Mouse (Mus musculus): ENCODE results near the gene Cd83. TPM values are rescaled to one million over a fixed set of nuclear protein-coding genes. Genes with fewer than 3 reads are reported as not detected.

The Cd83 gene
- polyA plus RNA-seq, 1 experiment from 2014 or later: 3.0 TPM

- H3K9me3 ChIP-seq: no peaks in the 10 kb centered on the region
- 79% methylated on average over 8 of the region's 8 CpGs for WGBS
- no peak overlapping the region for H3K27ac ChIP-seq
- DNase-seq (ENCODE audit: low spot score): no peak
- no peaks in the 10 kb centered on the region for H3K36me3 ChIP-seq
- no peaks in the 10 kb centered on the region; the same call in 1 of the 2 replicates for H3K4me1 ChIP-seq
- no peaks in the 10 kb centered on the region for H3K27me3 ChIP-seq (ENCODE audit: insufficient read depth, poor library complexity, severe bottlenecking)
- H3K4me3 ChIP-seq: no peak overlapping the region
These were observed 18.0 kb downstream of the Cd83 start for GRCm38 (mm10) chr13:43802361-43803137.

DNA sequence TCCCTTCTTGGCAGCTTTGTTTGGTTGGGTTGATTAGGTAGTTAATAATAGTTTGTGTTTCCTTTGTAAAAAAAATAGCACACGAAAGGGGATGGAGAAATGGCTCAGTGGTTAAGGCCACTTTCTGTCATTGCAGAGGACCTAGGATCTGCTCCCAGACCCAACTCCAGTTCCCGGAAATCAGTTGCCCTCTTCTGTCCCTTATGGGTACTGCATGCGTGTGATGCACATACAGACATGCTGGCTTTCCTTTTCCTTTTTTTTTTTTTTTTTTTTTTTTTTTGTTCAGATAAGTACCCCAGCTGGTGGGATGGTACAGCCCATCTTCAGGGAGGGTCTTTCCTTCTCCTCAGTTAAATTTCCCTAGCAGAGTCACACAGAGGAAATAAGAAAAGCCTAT, 20.1 kb downstream of the Cd83 start:
- no peaks in the 10 kb centered on the region for H3K9me3 ChIP-seq
- no peaks in the 10 kb centered on the region; the same call in 1 of the 2 replicates for H3K4me1 ChIP-seq
- no peak overlapping the region for H3K4me3 ChIP-seq
- H3K36me3 ChIP-seq: no peaks in the 10 kb centered on the region
- H3K27me3 ChIP-seq (ENCODE audit: insufficient read depth, poor library complexity, severe bottlenecking): no peaks in the 10 kb centered on the region
- H3K27ac ChIP-seq: no peak overlapping the region
- 91% methylated on average over 3 of the region's 3 CpGs for WGBS
- no peak for DNase-seq (ENCODE audit: low spot score)

- 0 out of 2 replicates have a peak, but pooled peaks cover 4% of the 10 kb centered on the region for H3K27me3 ChIP-seq (ENCODE audit: insufficient read depth, poor library complexity, severe bottlenecking)
- H3K27ac ChIP-seq: no peak overlapping the region
- H3K4me1 ChIP-seq: no peaks in the 10 kb centered on the region; the same call in 1 of the 2 replicates
- no peaks in the 10 kb centered on the region for H3K36me3 ChIP-seq
- 82% methylated on average over 5 of the region's 5 CpGs for WGBS
- no peaks in the 10 kb centered on the region for H3K9me3 ChIP-seq
- no peak overlapping the region for H3K4me3 ChIP-seq
- DNase-seq (ENCODE audit: low spot score): no peak
These were observed 20.7 kb downstream of the Cd83 start for GRCm38 (mm10) chr13:43805159-43805758.

DNA sequence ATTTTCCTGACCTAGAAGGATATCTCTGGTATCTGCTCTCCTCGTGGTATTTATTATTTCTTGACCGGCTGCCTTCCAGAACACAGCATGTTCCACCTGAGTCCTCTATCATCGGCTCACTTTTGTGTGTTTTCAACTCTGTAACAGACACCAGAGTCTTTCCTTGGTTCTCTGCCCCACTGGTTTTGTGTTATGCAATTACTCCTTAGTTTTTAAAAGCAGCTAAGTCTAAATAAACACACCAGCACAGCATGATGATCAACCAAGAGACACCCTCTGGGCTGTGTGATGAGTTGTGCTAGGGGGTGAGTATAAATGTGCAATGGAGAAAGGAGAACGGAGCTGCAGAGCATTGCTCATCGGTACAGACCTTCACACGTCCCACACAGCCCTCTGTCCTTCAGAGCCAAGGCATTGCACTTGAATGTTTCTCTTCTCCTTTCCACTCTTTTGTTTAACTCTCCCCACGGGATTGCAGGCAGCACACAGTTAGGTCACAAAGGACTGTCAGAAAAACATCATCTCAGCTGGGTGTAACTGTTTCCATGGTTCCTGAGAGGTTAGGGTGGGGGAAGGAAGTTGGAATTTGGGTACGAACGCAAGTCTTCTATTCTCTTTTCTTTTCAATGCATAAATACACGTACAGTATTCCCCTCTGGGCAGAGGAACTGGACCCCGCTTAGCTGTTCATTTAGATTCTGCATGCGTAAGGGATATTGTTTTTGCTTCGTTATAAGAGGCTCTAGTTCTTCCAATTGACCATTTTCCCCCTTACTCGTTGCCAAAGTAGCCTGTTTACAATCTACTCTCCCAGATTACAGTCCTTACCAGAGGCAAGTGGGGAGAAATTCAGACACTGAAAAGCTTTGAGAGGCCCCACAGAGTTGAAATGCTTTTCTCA, 22.0 kb downstream of the Cd83 start:
- Histone ChIP-seq H3K27me3 (ENCODE audit: insufficient read depth, poor library complexity, severe bottlenecking) (0 out of 2 replicates have a peak, but pooled peaks cover 4% of the 10 kb centered on the region), H3K36me3 (no peaks in the 10 kb centered on the region), H3K27ac (no peak overlapping the region), H3K4me3 (no peak overlapping the region), H3K9me3 (no peaks in the 10 kb centered on the region), H3K4me1 (no peaks in the 10 kb centered on the region; the same call in 1 of the 2 replicates)
- DNase-seq (ENCODE audit: low spot score): no peak
- WGBS: 72% methylated on average over 14 of the region's 14 CpGs

- Histone ChIP-seq H3K36me3 (no peaks in the 10 kb centered on the region), H3K27ac (no peak overlapping the region), H3K27me3 (ENCODE audit: insufficient read depth, poor library complexity, severe bottlenecking) (0 out of 2 replicates have a peak, but pooled peaks cover 4% of the 10 kb centered on the region), H3K4me1 (no peaks in the 10 kb centered on the region; the same call in 1 of the 2 replicates), H3K4me3 (no peak overlapping the region), H3K9me3 (no peaks in the 10 kb centered on the region)
- no peak for DNase-seq (ENCODE audit: low spot score)
- 87% methylated on average over 3 of the region's 3 CpGs for WGBS
These were observed 22.7 kb downstream of the Cd83 start for GRCm38 (mm10) chr13:43807272-43807675.

DNA sequence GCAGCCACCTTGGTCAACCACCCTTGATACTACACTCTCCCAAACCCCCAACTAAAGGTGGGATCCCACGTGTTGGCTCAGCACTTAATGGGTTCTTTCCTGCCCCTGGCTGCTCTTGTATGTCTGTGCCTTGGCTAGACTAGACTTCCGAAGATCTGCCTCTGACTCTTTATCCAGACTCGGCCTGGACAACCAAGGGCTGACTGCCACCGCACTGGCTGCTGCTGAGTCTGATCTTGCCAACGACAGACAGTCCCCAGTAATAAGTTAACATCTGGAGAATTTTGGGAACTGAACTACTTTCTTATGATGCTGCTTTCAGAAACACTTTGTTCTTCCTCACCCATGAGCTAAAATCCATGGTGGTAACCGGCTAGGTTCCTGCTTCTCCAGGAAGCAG, 26.0 kb downstream of the Cd83 start:
- Histone ChIP-seq H3K36me3 (no peaks in the 10 kb centered on the region), H3K27me3 (ENCODE audit: insufficient read depth, poor library complexity, severe bottlenecking) (0 out of 2 replicates have a peak, but pooled peaks cover 4% of the 10 kb centered on the region), H3K9me3 (no peaks in the 10 kb centered on the region), H3K4me1 (no peaks in the 10 kb centered on the region; the same call in 1 of the 2 replicates), H3K27ac (no peak overlapping the region), H3K4me3 (no peak overlapping the region)
- 77% methylated on average over 6 of the region's 6 CpGs for WGBS
- no peak for DNase-seq (ENCODE audit: low spot score)

GRCm38 (mm10) chr13:43811835-43812234, 27.3 kb downstream of the Cd83 start:
- no peak overlapping the region for H3K27ac ChIP-seq
- H3K36me3 ChIP-seq: no peaks in the 10 kb centered on the region
- DNase-seq (ENCODE audit: low spot score): no peak
- 75% methylated on average over 3 of the region's 3 CpGs for WGBS
- 0 out of 2 replicates have a peak, but pooled peaks cover 4% of the 10 kb centered on the region for H3K27me3 ChIP-seq (ENCODE audit: insufficient read depth, poor library complexity, severe bottlenecking)
- H3K9me3 ChIP-seq: no peaks in the 10 kb centered on the region
- H3K4me3 ChIP-seq: no peak overlapping the region
- no peaks in the 10 kb centered on the region for H3K4me1 ChIP-seq

DNA sequence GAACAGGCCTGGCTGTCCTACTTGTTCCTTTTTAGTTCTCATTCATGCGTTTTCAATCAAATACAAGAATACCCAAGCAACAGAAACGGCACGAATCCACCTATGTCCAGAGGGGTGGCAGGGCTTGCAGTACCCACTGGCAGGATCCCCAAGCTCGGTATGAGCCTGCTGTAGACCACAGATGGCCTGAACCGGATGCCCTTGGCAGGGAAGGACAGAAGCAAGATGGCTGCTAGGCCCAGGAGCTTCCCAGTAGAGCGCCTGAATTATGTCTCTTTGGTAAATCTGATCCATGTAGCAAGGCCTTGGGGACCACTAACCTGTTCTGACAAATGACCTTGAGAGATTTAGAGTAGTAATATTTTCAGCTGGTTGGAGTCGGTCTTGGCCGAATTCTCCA, 28.9 kb downstream of the Cd83 start:
- no peak for DNase-seq (ENCODE audit: low spot score)
- H3K4me1 ChIP-seq: no peaks in the 10 kb centered on the region
- no peak overlapping the region for H3K4me3 ChIP-seq
- 88% methylated on average over 8 of the region's 8 CpGs for WGBS
- H3K36me3 ChIP-seq: no peaks in the 10 kb centered on the region
- no peaks in the 10 kb centered on the region for H3K9me3 ChIP-seq
- H3K27ac ChIP-seq: no peak overlapping the region
- H3K27me3 ChIP-seq (ENCODE audit: insufficient read depth, poor library complexity, severe bottlenecking): 0 out of 2 replicates have a peak, but pooled peaks cover 4% of the 10 kb centered on the region

DNA sequence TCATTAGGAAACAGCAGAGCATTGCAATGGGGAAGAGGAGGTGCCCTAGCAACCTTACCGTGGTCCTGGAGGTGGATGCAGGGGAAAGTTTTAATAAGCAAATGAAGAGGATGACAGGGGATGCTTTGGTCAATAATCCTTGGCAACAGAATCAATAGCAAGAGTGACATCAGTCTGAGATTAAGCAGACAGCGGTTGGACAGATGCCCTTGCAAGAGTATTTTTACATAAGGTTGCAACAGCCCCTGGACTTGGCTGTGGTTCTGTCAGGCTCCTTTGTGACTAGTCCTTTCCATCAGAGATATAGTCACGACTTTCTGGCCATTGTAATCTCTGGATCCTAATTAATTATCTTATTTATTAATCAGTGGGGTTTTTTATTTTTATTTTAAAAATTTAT, 32.9 kb downstream of the Cd83 start:
- Histone ChIP-seq H3K27me3 (ENCODE audit: insufficient read depth, poor library complexity, severe bottlenecking) (no peaks in the 10 kb centered on the region), H3K4me1 (no peaks in the 10 kb centered on the region), H3K9me3 (no peaks in the 10 kb centered on the region), H3K27ac (no peak overlapping the region), H3K4me3 (no peak overlapping the region), H3K36me3 (no peaks in the 10 kb centered on the region)
- DNase-seq (ENCODE audit: low spot score): no peak
- 76% methylated on average over 3 of the region's 3 CpGs for WGBS

DNA sequence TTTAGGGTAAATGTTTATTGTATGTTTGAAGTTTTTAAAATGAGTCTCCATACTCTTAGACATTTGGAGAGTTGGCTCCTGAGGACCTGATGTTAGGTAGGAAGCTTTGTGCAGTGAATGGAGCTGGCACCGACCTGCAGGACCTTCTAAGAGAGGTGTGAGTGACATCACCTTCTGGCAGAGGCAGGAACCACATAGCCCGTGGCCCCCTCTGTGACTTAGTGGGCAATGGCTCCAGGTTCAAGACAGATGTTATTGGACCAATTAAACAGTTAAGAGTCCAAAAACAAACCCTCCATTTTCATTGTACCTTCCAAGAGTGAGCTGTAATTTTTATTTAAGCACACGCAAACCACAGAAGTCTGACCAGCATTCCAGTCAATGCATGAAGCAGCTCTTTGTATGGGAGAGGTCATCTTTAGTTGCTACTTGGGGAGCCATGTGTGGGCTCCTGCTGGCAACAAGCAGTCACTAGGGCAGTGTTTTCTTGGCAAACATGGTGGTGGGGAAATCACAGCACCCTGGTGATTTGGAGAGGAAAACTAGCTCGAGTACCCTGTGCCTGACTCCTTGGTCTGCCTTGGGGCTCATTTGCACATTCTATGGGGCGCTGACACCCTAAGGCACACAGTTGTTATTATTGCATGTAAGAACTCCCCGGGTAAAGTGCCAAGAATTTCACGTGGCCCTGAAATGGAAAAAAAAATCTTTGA, 33.9 kb downstream of the Cd83 start:
- no peak for DNase-seq (ENCODE audit: low spot score)
- H3K4me3 ChIP-seq: no peak overlapping the region
- 69% methylated on average over 7 of the region's 7 CpGs for WGBS
- no peaks in the 10 kb centered on the region for H3K36me3 ChIP-seq
- H3K4me1 ChIP-seq: no peaks in the 10 kb centered on the region
- no peak overlapping the region for H3K27ac ChIP-seq
- H3K9me3 ChIP-seq: no peaks in the 10 kb centered on the region
- no peaks in the 10 kb centered on the region for H3K27me3 ChIP-seq (ENCODE audit: insufficient read depth, poor library complexity, severe bottlenecking)

GRCm38 (mm10) chr13:43819020-43819310, 34.4 kb downstream of the Cd83 start:
- no peak for DNase-seq (ENCODE audit: low spot score)
- H3K9me3 ChIP-seq: no peaks in the 10 kb centered on the region
- no peak overlapping the region for H3K4me3 ChIP-seq
- H3K27ac ChIP-seq: no peak overlapping the region
- no peaks in the 10 kb centered on the region for H3K36me3 ChIP-seq
- no peaks in the 10 kb centered on the region for H3K27me3 ChIP-seq (ENCODE audit: insufficient read depth, poor library complexity, severe bottlenecking)
- 84% methylated on average over 5 of the region's 6 CpGs for WGBS
- no peaks in the 10 kb centered on the region for H3K4me1 ChIP-seq

DNA sequence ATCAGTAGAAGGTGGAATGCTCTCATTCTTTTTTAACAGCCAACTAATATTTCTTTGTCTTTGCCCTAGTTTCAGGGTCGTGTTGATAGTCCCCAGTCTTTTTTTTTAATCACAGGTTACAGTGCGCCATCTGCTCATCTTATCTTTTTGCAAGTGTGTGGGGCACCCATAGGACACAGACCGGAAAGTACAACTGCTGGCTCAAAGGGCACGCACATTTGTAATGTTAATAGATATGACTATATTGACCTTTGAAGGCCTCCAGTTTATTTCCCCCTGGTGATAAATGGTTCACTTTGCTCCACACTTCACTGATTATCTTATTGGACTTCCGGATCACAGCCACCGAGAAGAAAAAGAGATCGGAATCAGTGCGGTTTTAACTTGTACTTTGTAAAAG, 35.5 kb downstream of the Cd83 start:
- no peaks in the 10 kb centered on the region for H3K4me1 ChIP-seq
- no peak overlapping the region for H3K4me3 ChIP-seq
- H3K9me3 ChIP-seq: no peaks in the 10 kb centered on the region
- no peak overlapping the region for H3K27ac ChIP-seq
- 86% methylated on average over 8 of the region's 8 CpGs for WGBS
- no peaks in the 10 kb centered on the region for H3K36me3 ChIP-seq
- no peaks in the 10 kb centered on the region for H3K27me3 ChIP-seq (ENCODE audit: insufficient read depth, poor library complexity, severe bottlenecking)
- no peak for DNase-seq (ENCODE audit: low spot score)
